Mouse (Mus musculus) liver, adult 2 months (tissue): ENCODE measurements around the gene Heatr6. TPM values are rescaled to one million over a fixed set of nuclear protein-coding genes. Genes with fewer than 3 reads are reported as not detected.
A peak's percentile ranks its signal among the peaks of the same experiment; 100 is the strongest.

ENCODE experiments used
- DNase-seq: peaks from one replicate; pipeline ENCODE4 v3.0.0-alpha.2; 2011; ENCODE audit warnings: low read depth, low spot score; ENCODE audit errors: extremely low read depth
- H3K27ac ChIP-seq: fragments of 200-500 bp; replicated peaks from 2 replicates; pipeline ENCODE4 v1.5.1; 2012; ENCODE audit warnings: low read depth, mild to moderate bottlenecking, control low read depth, inconsistent platforms, low read length; ENCODE audit not compliant: insufficient read depth
- H3K27me3 ChIP-seq: fragments of 200-500 bp; 2 replicates; pipeline ENCODE4 v1.6.1; 2012; ENCODE audit warnings: mild to moderate bottlenecking, moderate library complexity, low read length, inconsistent platforms; ENCODE audit not compliant: control insufficient read depth, insufficient read depth
- H3K36me3 ChIP-seq: fragments of 200-500 bp; 2 replicates; pipeline ENCODE4 v1.6.1; 2012; ENCODE audit warnings: low read length, inconsistent platforms; ENCODE audit not compliant: control insufficient read depth, insufficient read depth
- H3K4me1 ChIP-seq: fragments of 200-500 bp; 2 replicates; pipeline ENCODE4 v1.6.1; 2011; ENCODE audit warnings: low read length; ENCODE audit not compliant: control insufficient read depth, insufficient read depth
- H3K4me3 ChIP-seq: fragments of 200-500 bp; 2 replicates; pipeline ENCODE4 v1.5.1; 2011; ENCODE audit warnings: low read depth, mild to moderate bottlenecking, control low read depth, low read length, moderate library complexity; ENCODE audit not compliant: insufficient read depth
- H3K79me2 ChIP-seq: fragments of 200-500 bp; 2 replicates; pipeline ENCODE4 v1.6.1; 2012; ENCODE audit warnings: inconsistent platforms, mild to moderate bottlenecking, low read length, moderate library complexity; ENCODE audit not compliant: control insufficient read depth, insufficient read depth
- H3K9ac ChIP-seq: fragments of 200-500 bp; 2 replicates; pipeline ENCODE4 v1.6.1; 2012; ENCODE audit warnings: low read depth, mild to moderate bottlenecking, control low read depth, inconsistent platforms, low read length
- CTCF ChIP-seq: fragments of 200-500 bp; IDR thresholded peaks from 2 replicates; pipeline ENCODE4 v1.5.1; 2011; ENCODE audit warnings: low read depth, low read length, control low read depth
- POLR2A ChIP-seq: fragments of 200-500 bp; IDR thresholded peaks from 2 replicates; pipeline ENCODE4 v1.6.1; 2011; ENCODE audit warnings: low read length, control low read depth; ENCODE audit not compliant: insufficient read depth; ENCODE audit errors: extremely low read depth
- WGBS: fragments of 180-500 bp; shearing (Covaris S2); methylation state at CpG from one replicate; pipeline ENCODE4 v1.1.7; 2018; 5-methylcytosine and 5-hydroxymethylcytosine counted together
- polyA plus RNA-seq: library from polyadenylated mRNA; depleted of rRNA; stranded (reverse); fragments of >200 nt; gene quantifications from 2 replicates; pipeline ENCODE4 v1.2.3, GENCODE M21; 2012
- total RNA-seq: library from RNA; depleted of rRNA; stranded (reverse); fragments of >200 nt; gene quantifications from 2 replicates; pipeline ENCODE4 v1.2.3, GENCODE M21; 2014

Gene Heatr6
- total and polyA plus RNA-seq, 2 experiments = 6.5 to 9.8 TPM

- Histone ChIP-seq H3K4me3 (peak overlapping the region; percentile 97), H3K4me1 (peaks cover 4% of the 10 kb centered on the region; the same call in 1 of the 2 replicates), H3K27ac (peak overlapping the region; percentile 77; the same call in 1 of the 2 replicates)
Observed at GRCm38 (mm10) chr11:83754227-83754626, 731 bp downstream of the Heatr6 start.

GRCm38 (mm10) chr11:83767306-83767705 is 13.8 kb downstream of the Heatr6 start:
- no peak overlapping the region for H3K9ac ChIP-seq
- no peak overlapping the region for H3K4me3 ChIP-seq
- H3K36me3 ChIP-seq = peaks cover 69% of the 10 kb centered on the region
- DNase-seq = no peak
- TF ChIP-seq POLR2A (no peak), CTCF (no peak)
- WGBS = 94% methylated on average over 9 of the region's 9 CpGs
- H3K27me3 ChIP-seq = no peaks in the 10 kb centered on the region
- H3K4me1 ChIP-seq = no peaks in the 10 kb centered on the region
- H3K27ac ChIP-seq = no peak overlapping the region
- no peaks in the 10 kb centered on the region for H3K79me2 ChIP-seq

More at GRCm38 (mm10) chr11:83754227-83754626, 731 bp downstream of the Heatr6 start:
- H3K36me3 ChIP-seq = peaks cover 46% of the 10 kb centered on the region
- H3K27me3 ChIP-seq = no peaks in the 10 kb centered on the region
- TF ChIP-seq CTCF (no peak), POLR2A (no peak)
- no peak for DNase-seq
- peak overlapping the region; percentile 93 for H3K9ac ChIP-seq
- WGBS = 8% methylated on average over 8 of the region's 8 CpGs
- peaks cover 3% of the 10 kb centered on the region; the same call in 1 of the 2 replicates for H3K79me2 ChIP-seq

- H3K4me3 ChIP-seq = no peak overlapping the region
- no peaks in the 10 kb centered on the region for H3K27me3 ChIP-seq
- H3K9ac ChIP-seq = no peak overlapping the region
- H3K36me3 ChIP-seq = peaks cover 73% of the 10 kb centered on the region
- no peaks in the 10 kb centered on the region for H3K4me1 ChIP-seq
- DNase-seq = no peak
- no peaks in the 10 kb centered on the region for H3K79me2 ChIP-seq
- WGBS = 95% methylated on average over 4 of the region's 4 CpGs
- no peak for TF ChIP-seq CTCF
- no peak for TF ChIP-seq POLR2A
- no peak overlapping the region for H3K27ac ChIP-seq
Observed at GRCm38 (mm10) chr11:83768976-83769375, 15.5 kb downstream of the Heatr6 start.

- H3K27ac ChIP-seq = no peak overlapping the region
- H3K4me1 ChIP-seq = no peaks in the 10 kb centered on the region
- H3K9ac ChIP-seq = no peak overlapping the region
- H3K27me3 ChIP-seq = no peaks in the 10 kb centered on the region
- H3K4me3 ChIP-seq = no peak overlapping the region
- 96% methylated on average over 7 of the region's 7 CpGs for WGBS
- peaks cover 74% of the 10 kb centered on the region for H3K36me3 ChIP-seq
- TF ChIP-seq CTCF (no peak), POLR2A (no peak)
- H3K79me2 ChIP-seq = no peaks in the 10 kb centered on the region
- no peak for DNase-seq
Observed at GRCm38 (mm10) chr11:83771014-83771413, 17.5 kb downstream of the Heatr6 start.

GRCm38 (mm10) chr11:83772341-83772740 is 18.8 kb downstream of the Heatr6 start:
- Histone ChIP-seq H3K27me3 (no peaks in the 10 kb centered on the region), H3K36me3 (peaks cover 79% of the 10 kb centered on the region), H3K4me3 (no peak overlapping the region), H3K9ac (no peak overlapping the region), H3K4me1 (no peaks in the 10 kb centered on the region), H3K27ac (no peak overlapping the region), H3K79me2 (no peaks in the 10 kb centered on the region)
- WGBS = 96% methylated on average over 6 of the region's 6 CpGs
- TF ChIP-seq CTCF (no peak), POLR2A (no peak)
- DNase-seq = no peak

GRCm38 (mm10) chr11:83773691-83774090 is 20.2 kb downstream of the Heatr6 start:
- Histone ChIP-seq H3K27ac (no peak overlapping the region), H3K27me3 (no peaks in the 10 kb centered on the region), H3K4me3 (no peak overlapping the region), H3K4me1 (no peaks in the 10 kb centered on the region), H3K79me2 (no peaks in the 10 kb centered on the region), H3K36me3 (peaks cover 73% of the 10 kb centered on the region), H3K9ac (no peak overlapping the region)
- no peak for DNase-seq
- WGBS = 97% methylated on average over 16 of the region's 16 CpGs
- TF ChIP-seq POLR2A (no peak), CTCF (no peak)
